Mouse (Mus musculus) cerebellum, adult 2 months (tissue): ENCODE measurements around the gene Urgcp.

ENCODE experiments used
- CTCF ChIP-seq: fragments of 200-500 bp; IDR thresholded peaks from 2 replicates; pipeline ENCODE4 v1.5.1; 2011; ENCODE audit warnings: low read depth, mild to moderate bottlenecking, control low read depth, low read length, moderate library complexity, borderline replicate concordance; ENCODE audit not compliant: insufficient read depth
- POLR2A ChIP-seq: fragments of 200-500 bp; IDR thresholded peaks from 2 replicates; pipeline ENCODE4 v1.6.1; 2011; ENCODE audit warnings: low read length, control low read depth, borderline replicate concordance; ENCODE audit not compliant: insufficient read depth

DNA sequence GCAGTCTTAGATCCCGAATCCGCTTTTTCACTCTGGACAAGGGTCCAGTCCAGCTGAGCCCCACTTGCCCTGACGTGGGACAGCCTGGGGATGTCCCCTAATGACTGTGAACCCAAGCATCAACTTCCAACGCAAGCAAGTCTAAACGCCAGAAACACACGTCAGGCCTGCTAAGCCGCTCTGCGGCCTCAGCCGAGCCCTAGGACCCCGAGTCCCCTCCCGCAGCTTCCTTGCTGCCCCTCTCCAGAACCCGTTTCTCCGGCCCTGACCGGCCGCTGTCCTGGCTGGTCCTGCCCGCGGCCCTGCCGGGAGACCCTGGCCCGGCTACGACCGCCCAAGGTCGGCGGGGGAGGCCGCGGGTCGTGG lies 21.6 kb downstream of the Urgcp start:
- TF ChIP-seq CTCF (no peak), POLR2A (no peak)
